Mouse (Mus musculus) frontal cortex, postnatal 25 days (tissue): Measurements from ENCODE around the gene Mchr1.

Experiments
- DNase-seq, 2 experiments: peaks; one replicate each; pipeline ENCODE4 v3.0.0; 2022; ENCODE audit warnings: low spot score in 2 of 2

The Mchr1 gene

DNA sequence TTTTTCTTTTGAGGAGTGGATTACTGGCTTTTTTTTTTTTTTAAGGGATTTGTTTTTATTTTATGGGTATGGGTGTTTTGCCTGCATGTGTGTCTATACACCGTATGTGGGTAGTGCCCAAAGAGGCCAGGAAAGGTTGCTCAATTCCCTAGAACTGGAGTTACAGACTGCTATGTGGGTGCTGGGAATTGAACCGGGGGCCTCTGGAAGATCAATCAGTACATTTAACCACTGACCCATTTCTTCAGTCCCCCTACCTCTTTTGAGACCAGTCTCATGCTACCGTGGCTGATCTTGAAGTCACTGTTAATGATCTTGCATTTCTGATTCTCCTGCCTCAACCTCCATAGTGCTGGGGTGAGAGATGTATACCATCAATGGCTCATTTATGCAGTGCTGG is 8.0 kb upstream of the Mchr1 start:
- no peak for DNase-seq

DNA sequence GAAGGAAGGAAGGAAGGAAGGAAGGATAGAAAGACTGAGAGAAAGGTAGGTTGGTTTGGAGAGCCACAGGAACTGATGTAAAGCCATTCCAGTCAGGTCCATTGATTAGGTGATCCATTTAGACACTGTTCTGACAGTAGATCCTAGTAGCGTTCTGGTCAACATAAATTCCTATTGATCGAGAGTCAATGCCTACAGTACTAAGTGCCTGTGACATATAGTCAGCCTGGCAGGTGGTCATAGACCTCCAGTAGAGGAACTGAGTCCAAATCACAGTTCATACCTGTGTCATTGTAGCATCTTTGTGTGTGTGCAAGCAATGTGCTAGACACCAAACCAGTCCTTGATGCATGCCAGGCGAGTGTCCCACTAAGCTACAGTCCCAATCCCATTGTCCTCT is 7.0 kb upstream of the Mchr1 start:
- no peak for DNase-seq

- no peak for DNase-seq
These were observed 5.5 kb upstream of the Mchr1 start for GRCm38 (mm10) chr15:81229791-81230190.

DNA sequence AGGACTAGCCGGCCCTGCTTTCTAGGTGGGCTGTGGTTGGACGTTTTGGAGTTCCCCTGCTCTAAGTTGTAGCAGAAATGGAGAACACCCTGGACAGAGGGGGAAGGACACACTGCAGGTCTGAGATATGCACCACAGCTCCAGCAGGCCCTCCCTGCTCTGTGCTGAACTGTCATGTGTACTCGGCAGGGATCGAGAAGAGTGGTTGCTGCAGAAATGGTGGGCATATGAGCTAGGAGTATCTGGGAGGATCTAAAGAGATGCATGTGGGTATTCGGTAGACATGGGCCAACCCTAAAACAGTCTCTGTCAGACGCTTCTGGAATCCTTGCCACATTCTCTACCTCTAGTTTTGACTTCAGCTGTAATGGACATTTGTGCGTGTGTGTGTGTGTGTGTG is 4.0 kb upstream of the Mchr1 start:
- DNase-seq = no peak

DNA sequence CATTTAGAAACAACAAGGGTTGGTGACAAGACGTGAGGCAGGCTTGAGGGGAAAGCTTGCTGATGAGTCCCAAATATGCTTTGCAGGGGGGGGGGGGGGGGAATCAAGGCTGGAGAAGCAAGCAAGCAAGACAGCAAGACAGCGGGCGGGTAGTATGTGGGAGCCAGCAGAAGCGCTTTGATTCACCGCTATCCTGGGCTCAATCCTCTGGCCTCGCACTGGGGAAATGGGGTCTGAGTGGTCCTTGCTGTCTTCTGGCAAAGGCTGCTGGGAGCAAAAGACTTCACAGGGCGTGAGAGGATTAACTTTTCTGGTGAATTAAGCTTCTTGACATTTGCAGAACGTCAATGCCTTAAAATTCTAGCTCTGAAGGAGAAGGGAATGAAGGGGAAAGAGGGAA is 763 bp downstream of the Mchr1 start:
- no peak for DNase-seq

- DNase-seq = no peak
These were observed 2.2 kb downstream of the Mchr1 start for GRCm38 (mm10) chr15:81237471-81237870.

DNA sequence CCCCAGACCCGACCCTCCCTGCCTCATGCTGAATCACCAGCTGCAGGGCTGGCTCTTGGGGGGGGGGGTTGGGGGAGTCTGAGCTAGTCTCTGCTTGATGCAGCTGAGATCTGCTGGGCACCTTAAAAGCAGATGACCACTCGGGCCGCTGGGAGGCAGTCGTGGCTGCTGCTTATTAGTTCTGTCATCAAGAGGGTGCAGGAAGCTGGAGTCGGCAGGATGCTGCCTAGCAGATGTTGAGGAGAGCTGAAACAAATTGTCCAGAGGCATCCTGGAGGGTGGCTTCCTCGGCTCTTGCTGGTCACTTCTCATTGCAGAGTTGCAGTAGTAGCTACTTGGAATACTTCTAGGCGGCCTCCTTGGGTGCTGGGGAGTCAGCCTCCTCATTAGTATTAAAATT is 4.0 kb downstream of the Mchr1 start:
- no peak for DNase-seq

DNA sequence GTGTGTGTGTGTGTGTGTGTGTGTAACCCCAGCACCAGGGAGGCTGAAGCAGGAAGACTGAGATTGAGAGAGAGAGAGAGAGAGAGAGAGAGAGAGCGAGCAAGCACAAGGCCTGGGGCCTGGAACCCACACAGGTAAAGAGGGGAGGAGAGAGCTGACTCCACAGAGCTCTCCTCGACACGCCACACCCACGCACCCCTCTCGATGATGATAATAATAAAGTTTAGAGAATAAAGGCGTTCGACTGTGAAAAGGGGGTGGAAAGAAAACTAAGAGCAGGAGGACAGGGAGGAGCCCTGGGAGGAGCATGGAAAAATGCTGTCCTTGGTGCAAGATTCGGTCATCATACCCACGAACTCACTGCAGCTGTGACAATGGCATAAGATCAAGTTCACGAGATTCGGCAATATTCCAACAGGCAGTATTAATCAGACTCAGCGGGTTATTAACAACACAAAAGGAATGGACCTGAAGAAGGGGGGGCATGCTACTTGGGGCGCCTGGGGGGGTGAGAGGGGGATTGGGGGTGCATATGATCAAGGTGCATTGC is 4.6 kb downstream of the Mchr1 start:
- no peak for DNase-seq

DNA sequence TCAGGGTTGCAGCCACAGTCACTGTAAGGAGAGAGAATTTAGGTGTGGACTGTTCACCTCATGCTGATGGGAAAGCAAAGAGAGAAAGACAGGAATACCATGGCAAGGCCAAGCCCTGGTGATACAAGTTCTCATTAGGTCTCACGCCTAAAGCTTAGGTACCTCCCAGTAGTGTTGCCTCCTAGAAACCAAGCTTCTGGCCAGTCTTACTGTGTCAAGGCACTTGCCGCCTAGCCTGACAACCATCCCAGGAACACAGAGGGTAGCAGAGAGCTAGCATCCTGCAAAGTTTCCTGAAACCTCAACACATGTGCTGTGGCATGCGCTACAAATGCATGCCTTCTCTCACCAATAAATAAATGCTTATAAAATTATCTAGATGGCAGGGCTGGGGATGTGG is 11.6 kb downstream of the Mchr1 start:
- no peak for DNase-seq

DNA sequence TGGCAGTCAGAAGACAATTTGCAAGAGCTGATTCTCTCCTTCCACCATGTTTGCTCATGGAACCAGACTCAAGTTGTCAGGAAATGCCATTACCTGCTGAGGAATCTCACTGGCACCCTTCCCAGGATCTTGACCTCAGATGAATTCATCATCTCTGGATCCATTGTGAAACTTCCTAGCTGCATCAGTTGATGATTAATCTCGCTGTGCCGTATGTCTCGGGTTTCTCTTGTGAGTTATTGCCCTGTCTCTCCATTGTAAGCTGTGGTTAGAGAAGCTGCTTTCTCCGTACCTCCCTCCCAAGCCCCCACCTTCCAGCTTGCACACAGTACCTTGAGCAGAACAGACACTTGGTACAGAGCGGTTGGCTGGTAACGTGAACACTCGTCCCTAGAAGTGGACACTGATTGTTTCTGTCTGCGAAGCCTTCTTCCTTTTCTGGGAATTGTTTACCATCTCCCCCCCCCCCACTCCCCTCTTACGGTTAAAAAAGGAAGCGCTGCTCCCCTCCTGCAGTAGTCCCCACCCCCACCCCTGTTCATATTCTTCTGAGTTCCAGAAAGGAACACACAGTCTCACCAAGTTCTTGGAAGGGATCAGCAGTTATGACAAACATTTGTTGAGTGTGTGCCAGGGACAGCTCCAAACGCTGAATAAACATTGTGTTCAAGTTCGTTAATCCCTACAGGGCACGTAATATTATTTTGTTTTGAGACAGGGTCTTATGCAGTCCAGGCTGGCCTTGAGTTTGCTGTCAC is 12.5 kb downstream of the Mchr1 start:
- DNase-seq = no peak

DNA sequence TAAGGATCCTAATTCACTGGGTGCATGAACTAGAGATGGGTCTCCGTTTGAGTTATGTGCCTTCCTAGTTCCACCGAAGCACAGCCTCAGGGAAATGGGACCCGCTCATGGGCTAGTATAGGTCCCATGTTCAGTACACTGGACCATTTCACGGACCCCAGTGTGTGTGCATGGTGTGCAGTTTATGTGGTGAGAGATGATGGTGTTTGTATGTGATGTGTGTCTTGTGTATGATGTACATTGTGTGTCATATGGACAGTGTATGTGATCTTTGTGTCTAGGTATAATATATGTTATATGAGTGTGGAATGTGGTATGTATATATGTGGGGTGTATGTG is 13.0 kb downstream of the Mchr1 start:
- DNase-seq = no peak

- DNase-seq = no peak
These were observed 13.8 kb downstream of the Mchr1 start for GRCm38 (mm10) chr15:81248951-81249579.

DNA sequence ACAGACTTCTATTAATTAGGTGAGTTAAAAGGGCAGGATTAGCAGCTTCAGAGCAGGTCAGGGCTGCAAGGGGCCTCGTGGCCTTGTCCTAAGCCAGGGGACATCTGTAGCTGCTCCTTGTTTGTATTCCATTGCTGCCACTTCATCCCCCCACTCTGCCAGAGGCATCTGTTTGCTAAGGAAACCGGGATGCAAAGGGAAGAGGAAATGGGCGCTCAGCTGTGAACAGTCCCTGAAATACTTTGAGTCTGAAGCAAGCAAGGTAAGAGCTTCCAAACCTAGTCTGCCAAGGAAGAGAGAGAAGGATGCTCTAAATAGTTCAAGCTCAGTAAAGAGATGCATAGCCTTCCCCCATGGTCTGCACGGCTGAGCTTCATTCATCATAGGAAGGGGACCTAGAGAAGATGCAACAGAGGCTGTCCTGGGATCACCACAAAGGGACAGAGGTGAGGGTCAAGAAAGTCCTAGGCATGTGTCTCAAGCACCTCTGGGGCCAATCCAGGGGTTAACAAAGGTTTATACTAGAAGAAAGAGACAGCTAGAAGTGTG is 17.4 kb downstream of the Mchr1 start:
- no peak for DNase-seq

DNA sequence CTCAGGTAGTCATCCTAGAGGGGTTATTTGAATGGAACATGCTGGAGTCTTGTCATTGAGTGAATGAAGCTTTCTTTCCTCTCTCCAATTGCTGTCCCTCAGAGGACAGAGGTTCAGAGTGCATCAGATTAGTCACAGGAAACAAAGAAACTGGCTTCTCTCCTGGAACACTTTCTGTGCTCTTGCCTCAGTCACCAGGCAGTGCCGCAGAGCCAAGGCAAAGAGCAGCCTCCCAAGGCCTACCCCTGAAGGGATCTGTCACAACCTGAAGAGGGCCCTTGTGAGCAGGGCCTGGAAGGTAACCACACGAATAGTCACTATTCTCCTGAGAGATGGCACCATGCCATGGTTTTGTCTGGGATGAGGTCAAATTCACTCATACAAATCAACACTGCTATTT is 18.3 kb downstream of the Mchr1 start:
- DNase-seq = no peak

GRCm38 (mm10) chr15:81254113-81254640 is 18.9 kb downstream of the Mchr1 start:
- DNase-seq = no peak

DNA sequence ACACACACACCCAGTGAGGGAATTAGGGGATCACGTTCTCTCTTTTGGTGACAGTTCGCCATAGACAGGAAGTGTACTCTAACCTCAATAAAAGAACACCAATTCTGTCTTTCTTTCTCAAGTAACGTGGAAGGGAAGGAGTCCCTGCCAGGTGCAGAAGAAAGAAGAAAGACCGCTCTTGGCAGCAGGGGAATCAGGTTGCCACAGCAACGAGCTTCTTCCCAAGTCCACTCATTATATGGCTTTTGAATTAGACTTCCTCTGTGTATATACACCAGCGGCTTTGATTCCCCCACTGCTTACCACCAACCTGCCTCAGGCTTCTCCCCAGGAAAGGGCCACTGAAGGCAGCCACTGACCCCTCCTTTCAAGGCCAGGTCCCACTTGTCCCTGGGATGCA is 19.8 kb downstream of the Mchr1 start:
- DNase-seq = no peak

- no peak for DNase-seq
These were observed 23.0 kb downstream of the Mchr1 start for GRCm38 (mm10) chr15:81258296-81258695.

GRCm38 (mm10) chr15:81259304-81259703 is 24.0 kb downstream of the Mchr1 start:
- DNase-seq = no peak

DNA sequence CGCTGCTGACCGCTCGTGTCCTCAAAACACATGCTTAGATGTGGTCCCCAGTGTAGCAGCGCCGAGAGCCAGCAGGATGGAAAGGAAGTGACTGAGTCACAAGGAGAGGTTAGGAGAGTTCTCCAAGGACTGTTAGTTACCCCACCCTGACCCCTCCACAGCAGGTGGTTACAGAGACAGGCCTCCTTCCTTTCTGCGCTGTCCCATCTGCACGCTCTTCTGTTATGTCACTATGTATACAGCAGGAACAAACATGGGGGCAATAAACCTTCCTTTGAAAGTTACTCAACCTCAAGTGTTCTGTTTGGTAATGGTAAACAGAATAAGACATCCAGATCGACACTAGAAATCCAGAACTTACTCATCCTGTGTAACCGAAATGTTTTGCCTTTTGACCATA is 24.9 kb downstream of the Mchr1 start:
- no peak for DNase-seq

GRCm38 (mm10) chr15:81264392-81265095 is 29.2 kb downstream of the Mchr1 start:
- peak in 1 of 2 experiments; percentile 32 for DNase-seq

DNA sequence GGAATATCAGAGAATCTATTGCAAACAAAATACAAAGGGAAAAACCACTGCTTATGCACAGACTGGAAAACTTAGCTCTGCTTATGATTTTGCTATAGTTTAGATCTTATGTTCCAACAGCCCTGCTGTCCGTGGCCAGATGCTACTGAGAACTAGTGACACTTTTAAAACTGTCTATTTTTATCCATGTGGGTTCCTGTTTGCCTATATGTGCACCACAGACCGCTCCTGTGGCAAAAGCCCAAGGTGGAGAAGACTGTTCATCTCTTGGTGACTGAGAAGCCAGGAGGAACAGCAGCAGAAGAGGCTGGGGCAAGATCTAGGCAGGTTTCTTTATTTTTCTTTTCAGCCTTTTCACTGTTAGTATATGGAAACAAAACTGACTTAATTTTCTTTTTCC is 32.1 kb downstream of the Mchr1 start:
- no peak for DNase-seq

GRCm38 (mm10) chr15:81272305-81273053 is 37.2 kb downstream of the Mchr1 start:
- peak in 1 of 2 experiments; percentile 38 for DNase-seq
